Mouse (Mus musculus) liver, embryonic 14.5 days (tissue): Measurements from ENCODE around the gene Gli2.

Experiments used
- CTCF ChIP-seq: IDR thresholded peaks from 2 replicates; pipeline ENCODE4 v1.5.1; 2016; ENCODE audit warnings: antibody characterized with exemption, low read depth, control low read depth
- EP300 ChIP-seq: IDR thresholded peaks from 2 replicates; pipeline ENCODE4 v1.6.1; 2016; ENCODE audit warnings: antibody characterized with exemption, low read depth

DNA sequence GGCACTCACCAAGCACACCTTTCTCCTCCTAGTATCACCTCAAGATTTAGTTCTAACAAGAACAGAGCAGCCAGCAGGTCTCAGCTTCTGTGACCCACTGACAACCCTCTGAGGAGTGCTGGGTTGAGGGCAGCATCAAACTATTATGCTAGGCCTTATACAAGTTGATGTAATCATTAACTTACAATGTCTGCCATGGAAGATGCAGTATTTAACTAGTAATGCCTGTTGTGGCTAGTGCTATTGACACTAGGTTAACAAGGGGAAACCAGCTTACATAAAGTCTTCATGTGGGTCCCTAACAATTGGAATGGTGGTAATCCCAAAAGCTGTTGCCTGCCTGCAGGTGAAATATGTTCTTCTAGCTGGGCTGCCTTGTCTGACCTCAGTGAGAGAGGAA, 44.5 kb downstream of the Gli2 start:
- TF ChIP-seq CTCF (no peak), EP300 (no peak)
